Mouse (Mus musculus): ENCODE data around the gene Mfap1b. TPM values are rescaled to one million over a fixed set of nuclear protein-coding genes. Genes with fewer than 3 reads are reported as not detected.
A peak's percentile ranks its signal among the peaks of the same experiment; 100 is the strongest.

Gene Mfap1b
- total and polyA plus RNA-seq, 2 experiments = 1.7 to 9.0 TPM

DNA sequence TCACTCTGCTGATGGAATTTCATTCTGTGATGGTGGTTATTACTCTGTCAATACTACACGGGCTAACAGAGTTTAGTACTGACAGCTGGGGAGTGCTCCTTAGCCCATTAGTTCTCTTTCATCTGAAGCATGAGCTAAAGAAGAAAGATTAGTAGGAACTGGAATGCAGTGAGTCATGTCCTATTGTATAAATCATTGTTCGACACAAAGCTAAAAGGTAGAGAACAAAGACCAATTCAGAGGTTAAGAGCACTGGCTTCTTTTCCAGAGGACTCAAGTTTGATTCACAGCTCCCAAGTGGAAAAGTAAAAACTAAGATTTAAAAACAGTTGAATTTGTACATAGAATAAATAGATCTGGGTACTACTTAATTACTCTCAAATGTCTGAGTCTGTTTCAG, 13.8 kb downstream of the Mfap1b start:
- Histone ChIP-seq H3K27ac (replicated peaks; ENCODE audit: insufficient read depth, low read depth, low read length) (no peak overlapping the region), H3K4me3 (ENCODE audit: insufficient read depth, low read depth, low read length) (no peak overlapping the region), H3K4me1 (ENCODE audit: control insufficient read depth, insufficient read depth, low read length) (peaks cover 4% of the 10 kb centered on the region; the same call in 1 of the 2 replicates), H3K79me2 (ENCODE audit: control insufficient read depth, insufficient read depth, low read length) (no peaks in the 10 kb centered on the region), H3K9ac (ENCODE audit: low read depth, low read length) (no peak overlapping the region), H3K36me3 (ENCODE audit: control insufficient read depth, insufficient read depth, low read length) (peaks cover 8% of the 10 kb centered on the region; the same call in 1 of the 2 replicates), H3K27me3 (ENCODE audit: control insufficient read depth, insufficient read depth, low read length) (no peaks in the 10 kb centered on the region)
- TF ChIP-seq CTCF (IDR thresholded peaks at IDR 0.05; ENCODE audit: low read depth, low read length) = no peak
- TF ChIP-seq POLR2A (IDR thresholded peaks at IDR 0.05; ENCODE audit: extremely low read depth, insufficient read depth, low read length) = no peak
- WGBS = 78% methylated on average over 2 of the region's 2 CpGs
- DNase-seq (ENCODE audit: extremely low read depth, low read depth, low spot score) = no peak

GRCm38 (mm10) chr2:121456692-121457642, 16.9 kb downstream of the Mfap1b start, which contains the start of gene Serinc4:
Gene Serinc4 (minus strand): TSS chr2:121456781.
- peak within 1 kb of the TSS; percentile 90 for H3K9ac ChIP-seq (ENCODE audit: low read depth, low read length)
- peak within 1 kb of the TSS; percentile 94 for H3K4me3 ChIP-seq (ENCODE audit: insufficient read depth, low read depth, low read length)
- peaks cover 19% of the 10 kb centered on the region for H3K36me3 ChIP-seq (ENCODE audit: control insufficient read depth, insufficient read depth, low read length)
- peak within 1 kb of the TSS; percentile 82 for H3K27ac ChIP-seq (replicated peaks; ENCODE audit: insufficient read depth, low read depth, low read length)
- H3K4me1 ChIP-seq (ENCODE audit: control insufficient read depth, insufficient read depth, low read length) = peaks cover 8% of the 10 kb centered on the region
- H3K27me3 ChIP-seq (ENCODE audit: control insufficient read depth, insufficient read depth, low read length) = no peaks in the 10 kb centered on the region
- H3K79me2 ChIP-seq (ENCODE audit: control insufficient read depth, insufficient read depth, low read length) = no peaks in the 10 kb centered on the region; the same call in 1 of the 2 replicates
- DNase-seq (ENCODE audit: extremely low read depth, low read depth, low spot score) = peak; percentile 78
- 4% methylated on average over 41 of the region's 41 CpGs for WGBS
- TF ChIP-seq POLR2A (IDR thresholded peaks at IDR 0.05; ENCODE audit: extremely low read depth, insufficient read depth, low read length) = peak; percentile 63
- TF ChIP-seq CTCF (IDR thresholded peaks at IDR 0.05; ENCODE audit: low read depth, low read length) = no peak

GRCm38 (mm10) chr2:121455534-121455933, 18.3 kb downstream of the Mfap1b start:
- no peak overlapping the region for H3K27ac ChIP-seq (replicated peaks; ENCODE audit: insufficient read depth, low read depth, low read length)
- 80% methylated on average over 5 of the region's 5 CpGs for WGBS
- no peak overlapping the region for H3K9ac ChIP-seq (ENCODE audit: low read depth, low read length)
- no peak overlapping the region for H3K4me3 ChIP-seq (ENCODE audit: insufficient read depth, low read depth, low read length)
- peaks cover 25% of the 10 kb centered on the region for H3K36me3 ChIP-seq (ENCODE audit: control insufficient read depth, insufficient read depth, low read length)
- H3K27me3 ChIP-seq (ENCODE audit: control insufficient read depth, insufficient read depth, low read length) = no peaks in the 10 kb centered on the region
- TF ChIP-seq POLR2A (IDR thresholded peaks at IDR 0.05; ENCODE audit: extremely low read depth, insufficient read depth, low read length) (no peak), CTCF (IDR thresholded peaks at IDR 0.05; ENCODE audit: low read depth, low read length) (no peak)
- no peaks in the 10 kb centered on the region; the same call in 1 of the 2 replicates for H3K79me2 ChIP-seq (ENCODE audit: control insufficient read depth, insufficient read depth, low read length)
- peaks cover 11% of the 10 kb centered on the region for H3K4me1 ChIP-seq (ENCODE audit: control insufficient read depth, insufficient read depth, low read length)
- no peak for DNase-seq (ENCODE audit: extremely low read depth, low read depth, low spot score)

DNA sequence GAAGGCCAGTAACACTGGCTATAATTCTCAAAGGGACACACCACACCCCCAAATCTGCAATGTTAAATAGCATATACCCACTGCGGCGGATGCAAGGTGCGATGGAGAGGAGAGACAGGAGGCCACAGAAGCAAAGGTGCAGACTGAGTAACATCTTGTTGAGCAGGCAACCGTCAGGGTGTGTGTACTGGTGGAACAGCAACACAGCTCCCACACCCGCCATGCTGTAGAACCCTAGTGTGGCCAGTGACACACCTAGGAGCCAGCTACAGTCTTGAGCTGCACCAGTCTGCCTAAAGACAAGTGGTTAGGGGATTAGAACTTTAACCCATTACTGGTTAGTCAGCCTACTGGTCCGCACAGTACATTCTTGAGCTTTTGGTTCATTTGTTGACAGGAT, 19.9 kb downstream of the Mfap1b start:
- Histone ChIP-seq H3K4me1 (ENCODE audit: control insufficient read depth, insufficient read depth, low read length) (peaks cover 15% of the 10 kb centered on the region), H3K27ac (replicated peaks; ENCODE audit: insufficient read depth, low read depth, low read length) (no peak overlapping the region), H3K4me3 (ENCODE audit: insufficient read depth, low read depth, low read length) (no peak overlapping the region), H3K79me2 (ENCODE audit: control insufficient read depth, insufficient read depth, low read length) (peaks cover 9% of the 10 kb centered on the region; the same call in 1 of the 2 replicates), H3K36me3 (ENCODE audit: control insufficient read depth, insufficient read depth, low read length) (peaks cover 22% of the 10 kb centered on the region), H3K27me3 (ENCODE audit: control insufficient read depth, insufficient read depth, low read length) (no peaks in the 10 kb centered on the region), H3K9ac (ENCODE audit: low read depth, low read length) (no peak overlapping the region)
- WGBS = 88% methylated on average over 6 of the region's 6 CpGs
- DNase-seq (ENCODE audit: extremely low read depth, low read depth, low spot score) = no peak
- TF ChIP-seq CTCF (IDR thresholded peaks at IDR 0.05; ENCODE audit: low read depth, low read length) (no peak), POLR2A (IDR thresholded peaks at IDR 0.05; ENCODE audit: extremely low read depth, insufficient read depth, low read length) (no peak)

- Histone ChIP-seq H3K4me3 (ENCODE audit: insufficient read depth, low read depth, low read length) (no peak within 1 kb of the TSS), H3K27ac (replicated peaks; ENCODE audit: insufficient read depth, low read depth, low read length) (no peak within 1 kb of the TSS), H3K36me3 (ENCODE audit: control insufficient read depth, insufficient read depth, low read length) (peaks cover 19% of the 10 kb centered on the region), H3K9ac (ENCODE audit: low read depth, low read length) (no peak within 1 kb of the TSS), H3K4me1 (ENCODE audit: control insufficient read depth, insufficient read depth, low read length) (peaks cover 14% of the 10 kb centered on the region), H3K27me3 (ENCODE audit: control insufficient read depth, insufficient read depth, low read length) (no peaks in the 10 kb centered on the region), H3K79me2 (ENCODE audit: control insufficient read depth, insufficient read depth, low read length) (peaks cover 9% of the 10 kb centered on the region; the same call in 1 of the 2 replicates)
- WGBS = 68% methylated on average over 4 of the region's 4 CpGs
- TF ChIP-seq POLR2A (IDR thresholded peaks at IDR 0.05; ENCODE audit: extremely low read depth, insufficient read depth, low read length) (no peak), CTCF (IDR thresholded peaks at IDR 0.05; ENCODE audit: low read depth, low read length) (no peak)
- DNase-seq (ENCODE audit: extremely low read depth, low read depth, low spot score) = no peak
Measured at GRCm38 (mm10) chr2:121452990-121453389, 20.9 kb downstream of the Mfap1b start, which contains the start of gene Hypk. Gene Hypk (plus strand): TSS chr2:121453290.
